Mouse (Mus musculus) splenic B cell, adult 2 months (primary cell): ENCODE measurements at regions not wholly inside any gene's neighbourhood (a gene's known extent, or its start where the extent isn't known, plus 50 kb on each side); places are given as distances from the start of the nearest gene placed in this dataset.

Experiments
- DNase-seq: peaks from one replicate; pipeline ENCODE4 v3.0.0-alpha.2; 2011; ENCODE audit warnings: low read depth, low spot score
- H3K27me3 ChIP-seq: 2 replicates; pipeline ENCODE4 v1.6.1; 2012; ENCODE audit warnings: mild to moderate bottlenecking, low read length, moderate library complexity, mixed read lengths; ENCODE audit not compliant: control insufficient read depth, poor library complexity, insufficient read depth, severe bottlenecking
- H3K36me3 ChIP-seq: 2 replicates; pipeline ENCODE4 v1.6.1; 2012; ENCODE audit warnings: mild to moderate bottlenecking, low read length, moderate library complexity, mixed read lengths; ENCODE audit not compliant: control insufficient read depth, poor library complexity, insufficient read depth, severe bottlenecking

GRCm38 (mm10) chr2:160587015-160587835 is 58.5 kb upstream of the Top1 start:
- Histone ChIP-seq H3K36me3 (no peaks in the 10 kb centered on the region), H3K27me3 (no peaks in the 10 kb centered on the region)
- DNase-seq = no peak

- DNase-seq = no peak
- H3K36me3 ChIP-seq = no peaks in the 10 kb centered on the region
- no peaks in the 10 kb centered on the region for H3K27me3 ChIP-seq
These were observed 57.3 kb upstream of the Top1 start for GRCm38 (mm10) chr2:160588401-160588800.

- H3K27me3 ChIP-seq = no peaks in the 10 kb centered on the region
- no peaks in the 10 kb centered on the region for H3K36me3 ChIP-seq
- DNase-seq = no peak
These were observed 55.3 kb upstream of the Top1 start for GRCm38 (mm10) chr2:160590209-160590910.

- Histone ChIP-seq H3K36me3 (no peaks in the 10 kb centered on the region), H3K27me3 (no peaks in the 10 kb centered on the region)
- DNase-seq = no peak
These were observed 54.1 kb upstream of the Top1 start for GRCm38 (mm10) chr2:160591446-160592180.

- H3K36me3 ChIP-seq = no peaks in the 10 kb centered on the region
- H3K27me3 ChIP-seq = no peaks in the 10 kb centered on the region
- peak; percentile 82 for DNase-seq
These were observed 52.7 kb upstream of the Top1 start for GRCm38 (mm10) chr2:160593035-160593434.
